ENCODE assay signal across 8 mouse cellular contexts in the genomic region with DNA sequence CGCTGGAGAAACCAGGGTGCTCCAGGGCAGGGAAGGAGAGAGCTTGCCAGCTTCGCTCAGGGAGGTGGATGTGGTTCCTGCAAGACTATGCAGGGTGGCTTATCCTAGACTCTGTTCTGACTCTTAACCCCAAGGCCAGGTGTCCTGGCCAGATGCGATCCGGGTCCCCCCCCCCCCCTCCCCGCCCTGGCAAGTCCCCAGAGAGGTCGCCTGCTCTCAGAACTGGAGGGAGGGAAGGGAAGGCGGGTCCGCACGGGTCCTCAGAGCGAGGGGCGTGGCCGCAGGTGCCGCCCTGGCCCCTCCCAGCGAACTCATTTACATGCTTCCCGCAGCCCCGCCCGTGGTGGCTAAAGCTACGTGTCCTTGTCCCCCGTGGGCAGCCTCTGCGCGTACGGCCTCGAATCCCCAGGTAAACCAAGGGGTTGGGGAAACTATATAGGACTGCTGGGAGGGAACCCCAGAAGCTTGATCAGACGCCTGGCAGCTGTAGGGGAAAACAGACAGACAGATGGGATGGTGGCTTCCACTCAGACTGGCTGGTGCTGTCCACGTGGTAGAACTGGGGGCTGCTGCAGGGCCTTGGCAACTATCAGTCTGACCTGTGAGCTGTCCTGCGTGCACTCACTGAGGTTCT. TPM values are rescaled to one million over a fixed set of nuclear protein-coding genes. Genes with fewer than 3 reads are reported as not detected.
DNase-seq lines count a peak whose midpoint lies in the region; ATAC-seq lines count a peak whose summit lies in the region.

TSS of gene Bhlha15 (plus strand) at position 337 of the 634 bp plus-strand sequence.

- peak; percentile 81 for ATAC-seq in megakaryocyte progenitor cell, adult 5-6 weeks (replicated peaks; ENCODE audit: poor library complexity)

- intact Hi-C loops in heart, postnatal 14 days (cut with DNase I) = no loop called here

- peak; percentile 36 for DNase-seq in gastrocnemius, postnatal 25 days
- no peak for DNase-seq in gastrocnemius, adult 18-20 months (ENCODE audit: low spot score)
- peak; percentile 74 for DNase-seq in embryo, embryonic 11 days
- DNase-seq in heart, postnatal 14 days = peak; percentile 31 to 48
- peak; percentile 72 to 80 for DNase-seq in kidney, postnatal 4 days
- DNase-seq in spleen, postnatal 4 days (ENCODE audit: low spot score in 2 of 2) = peak; percentile 73 to 86
- DNase-seq in cerebellum, adult 11-12 months = no peak

RNA-seq across cellular contexts. Expression of gene Bhlha15, which starts in this region (rescaled TPM):
- not detected for total RNA-seq in gastrocnemius, postnatal 25 days (2021)
- total RNA-seq in gastrocnemius, adult 18-20 months (2021) = not detected
- not detected for total RNA-seq in heart, postnatal 14 days (2021)
- total RNA-seq in megakaryocyte progenitor cell, adult 5-6 weeks (2015) = 1.3 and 2.4 TPM in 2 replicates
- 1.5 TPM in 2 replicates for total RNA-seq in megakaryocyte progenitor cell, adult 5-6 weeks (2017)

Comparison
In these comparisons a context has a peak if more than half of its experiments do, and no peak if none do; other contexts are left out.
1. Peak in DNase-seq in gastrocnemius, postnatal 25 days; RNA of the gene not detected or under 1 TPM.
2. Peak in DNase-seq in heart, postnatal 14 days; RNA of the gene not detected or under 1 TPM.
3. DNase-seq: peak in embryo, embryonic 11 days (single experiment), kidney, postnatal 4 days (2 of 2) and spleen, postnatal 4 days (2 of 2); none in gastrocnemius, adult 18-20 months (single experiment) and cerebellum, adult 11-12 months (single experiment).